Mouse (Mus musculus): ENCODE results near the gene Nfu1.

DNA sequence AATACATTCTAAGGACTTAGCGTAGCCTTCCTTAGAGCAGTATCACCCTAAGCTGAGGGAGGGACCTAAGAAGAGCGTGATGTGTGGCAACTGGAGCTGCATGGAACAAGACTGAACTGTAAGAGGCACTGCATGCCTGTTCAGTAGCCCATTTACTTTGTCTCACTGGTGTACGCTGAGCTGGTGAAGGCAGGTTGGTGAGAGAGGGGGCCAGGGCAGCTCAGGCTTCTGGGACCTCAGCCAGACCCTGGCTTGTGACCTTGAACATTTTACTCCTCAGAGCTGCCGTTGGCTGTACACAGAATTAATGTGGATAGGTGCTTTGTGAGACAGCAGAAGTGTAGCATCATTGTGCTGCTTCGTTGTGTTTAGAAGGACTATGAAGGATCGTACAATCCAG is 19.5 kb upstream of the Nfu1 start:
- TF ChIP-seq CTCF (IDR thresholded peaks at IDR 0.05; ENCODE audit: low read depth, low read length) (no peak), POLR2A (IDR thresholded peaks at IDR 0.05; ENCODE audit: insufficient read depth, low read length) (no peak), EP300 (IDR thresholded peaks at IDR 0.05; ENCODE audit: insufficient read depth, low read depth, low read length) (no peak)
